Mouse (Mus musculus) cerebellum, postnatal 36 days (tissue): Measurements from ENCODE around the gene Gfra1.

ENCODE experiments used
- DNase-seq, 2 experiments: peaks; one replicate each; pipeline ENCODE4 v3.0.0; 2021 to 2022; ENCODE audit warnings: mixed read lengths in 2 of 2

The Gfra1 gene

DNA sequence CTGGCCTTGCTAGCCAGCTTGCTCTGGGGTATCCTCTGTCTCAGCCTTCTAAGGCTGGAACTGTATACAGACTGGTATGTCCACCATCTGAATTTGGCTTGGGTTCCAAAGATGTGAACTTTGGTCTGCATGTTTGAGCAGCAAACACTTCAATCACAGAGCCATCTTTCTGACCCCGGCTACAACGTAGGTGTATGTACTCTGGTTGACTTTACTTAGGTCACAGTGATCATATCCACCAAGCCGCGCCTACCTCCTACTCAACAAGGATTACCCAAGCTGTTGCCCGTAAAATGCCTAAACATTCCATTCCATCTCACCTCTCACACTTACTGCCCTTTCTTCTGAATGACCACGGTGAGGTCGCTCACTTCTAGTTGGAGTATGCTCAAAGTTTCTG lies 14.5 kb downstream of the Gfra1 start:
- no peak for DNase-seq

- DNase-seq, result no peak
Measured at GRCm38 (mm10) chr19:58438762-58439161, 16.9 kb downstream of the Gfra1 start.

DNA sequence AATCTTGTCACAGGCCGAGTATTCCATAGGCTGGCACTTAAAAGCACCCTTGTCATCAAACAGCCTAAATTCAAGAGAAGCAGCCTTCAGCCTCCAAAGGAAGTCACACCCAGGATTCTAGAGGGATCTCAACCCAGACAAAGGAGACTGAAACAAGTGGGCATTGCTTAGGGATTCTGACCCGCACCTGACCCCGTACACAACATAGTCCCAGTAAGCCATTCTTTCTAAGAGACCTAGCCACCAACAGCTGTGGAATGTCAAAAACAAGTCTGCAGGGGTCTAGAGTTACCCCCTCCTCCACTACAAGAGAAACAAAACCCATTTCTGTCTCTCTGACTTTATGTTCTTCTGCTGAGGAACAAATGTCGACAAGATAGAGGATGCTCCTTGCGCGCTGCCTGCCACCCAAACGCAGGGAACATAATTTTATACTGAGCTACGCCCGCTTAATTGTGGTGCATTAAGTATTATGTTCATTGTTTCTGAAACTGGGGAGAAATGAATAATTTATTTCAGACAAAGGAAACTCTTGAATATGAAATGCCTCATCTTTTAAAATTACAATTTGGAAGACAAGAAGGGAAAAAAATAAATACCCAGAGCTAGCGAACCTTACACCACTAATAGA lies 18.2 kb downstream of the Gfra1 start:
- no peak for DNase-seq

GRCm38 (mm10) chr19:58436874-58437273 lies 18.8 kb downstream of the Gfra1 start:
- DNase-seq, result no peak

GRCm38 (mm10) chr19:58435877-58436276 lies 19.8 kb downstream of the Gfra1 start:
- DNase-seq, result no peak

- no peak for DNase-seq
Measured at GRCm38 (mm10) chr19:58432840-58433239, 22.9 kb downstream of the Gfra1 start.

GRCm38 (mm10) chr19:58428546-58428945 lies 27.2 kb downstream of the Gfra1 start:
- DNase-seq, result no peak

GRCm38 (mm10) chr19:58427348-58427747 lies 28.4 kb downstream of the Gfra1 start:
- no peak for DNase-seq

GRCm38 (mm10) chr19:58424928-58425327 lies 30.8 kb downstream of the Gfra1 start:
- no peak for DNase-seq

DNA sequence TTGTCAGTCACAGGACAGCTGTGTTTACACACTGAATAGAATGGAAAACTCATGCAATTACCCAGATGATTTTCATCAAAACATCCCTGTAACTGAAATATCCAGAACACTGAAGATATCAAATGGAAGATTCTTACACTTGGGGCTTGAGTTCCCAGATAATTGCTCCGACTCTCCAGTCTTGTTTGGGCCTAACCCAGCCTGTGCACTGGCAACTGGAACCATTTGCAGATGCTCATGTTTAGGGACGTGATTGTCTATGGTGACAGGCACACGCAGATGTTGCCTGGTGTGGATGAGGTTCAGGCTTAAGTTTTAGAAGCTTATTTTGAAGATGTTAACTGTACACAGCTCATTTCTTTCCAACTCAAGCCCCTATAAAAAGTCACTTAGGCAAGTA lies 31.5 kb downstream of the Gfra1 start:
- DNase-seq, result no peak

GRCm38 (mm10) chr19:58422916-58423493 lies 32.7 kb downstream of the Gfra1 start:
- no peak for DNase-seq

- no peak for DNase-seq
Measured at GRCm38 (mm10) chr19:58419685-58420084, 36.0 kb downstream of the Gfra1 start.

- DNase-seq, result no peak
Measured at GRCm38 (mm10) chr19:58419278-58419677, 36.4 kb downstream of the Gfra1 start.

DNA sequence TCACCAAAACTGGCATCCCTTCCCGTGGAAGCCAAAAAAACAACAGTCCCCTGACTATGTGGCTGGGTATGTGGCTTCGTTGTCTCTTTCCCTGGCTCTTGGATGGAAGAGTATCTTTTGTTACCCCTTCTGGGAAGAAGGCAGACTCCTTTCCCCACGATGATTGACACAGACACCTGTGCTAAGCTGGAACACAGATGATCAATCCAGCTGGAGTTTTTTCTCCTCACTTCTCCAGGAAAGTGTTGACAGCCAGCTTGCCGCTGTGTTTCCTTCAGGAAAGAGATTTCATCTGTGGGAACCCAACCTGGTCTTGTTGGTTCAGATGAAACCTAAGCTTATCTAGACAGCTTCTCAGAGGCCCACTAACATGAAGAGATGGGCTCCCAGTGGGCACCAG lies 40.5 kb downstream of the Gfra1 start:
- no peak for DNase-seq

- DNase-seq, result no peak
Measured at GRCm38 (mm10) chr19:58414733-58415132, 41.0 kb downstream of the Gfra1 start.

- no peak for DNase-seq
Measured at GRCm38 (mm10) chr19:58413290-58413689, 42.4 kb downstream of the Gfra1 start.

DNA sequence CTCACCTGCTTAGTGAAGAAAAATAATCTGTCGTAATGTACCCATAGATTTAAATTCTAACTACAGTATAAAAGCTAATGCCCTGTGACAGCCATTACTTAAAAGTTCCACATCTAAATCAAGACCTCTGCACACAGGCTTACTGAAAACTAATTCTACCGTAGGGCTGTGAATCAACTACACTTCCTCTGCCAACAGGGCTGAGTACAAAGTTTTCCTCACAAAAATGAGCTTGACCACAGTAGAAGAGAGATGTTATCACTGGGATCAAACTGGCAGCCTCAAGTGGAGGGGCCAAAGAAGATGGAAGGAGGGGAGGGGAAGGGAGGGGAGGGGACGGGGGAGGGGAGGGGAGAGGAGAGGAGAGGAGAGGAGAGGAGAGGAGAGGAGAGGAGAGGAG lies 42.9 kb downstream of the Gfra1 start:
- DNase-seq, result no peak

DNA sequence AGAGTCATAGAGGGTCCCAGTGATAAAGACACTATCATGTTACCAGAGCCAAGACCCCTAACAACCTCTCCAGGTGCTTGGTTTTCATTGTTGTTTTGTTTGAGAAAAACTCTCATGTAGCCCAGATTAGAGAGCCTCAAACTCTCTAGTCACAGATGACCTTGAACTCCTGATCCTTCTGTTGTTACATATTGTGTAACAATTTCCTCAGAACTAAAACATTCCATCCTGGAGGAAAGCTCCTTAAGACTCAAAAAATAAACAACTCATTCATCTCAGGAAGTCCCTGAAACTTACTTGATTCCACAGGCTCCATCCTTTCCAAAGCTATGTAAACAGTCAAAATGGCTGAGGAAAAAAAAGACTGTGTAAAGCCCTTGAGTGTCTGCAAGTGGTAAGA lies 49.0 kb downstream of the Gfra1 start:
- no peak for DNase-seq

GRCm38 (mm10) chr19:58400224-58400623 lies 55.5 kb downstream of the Gfra1 start:
- DNase-seq, result no peak

- no peak for DNase-seq
Measured at GRCm38 (mm10) chr19:58399166-58399565, 56.5 kb downstream of the Gfra1 start.

GRCm38 (mm10) chr19:58396604-58396984 lies 59.1 kb downstream of the Gfra1 start:
- no peak for DNase-seq

- DNase-seq, result no peak
Measured at GRCm38 (mm10) chr19:58395785-58396603, 59.7 kb downstream of the Gfra1 start.

DNA sequence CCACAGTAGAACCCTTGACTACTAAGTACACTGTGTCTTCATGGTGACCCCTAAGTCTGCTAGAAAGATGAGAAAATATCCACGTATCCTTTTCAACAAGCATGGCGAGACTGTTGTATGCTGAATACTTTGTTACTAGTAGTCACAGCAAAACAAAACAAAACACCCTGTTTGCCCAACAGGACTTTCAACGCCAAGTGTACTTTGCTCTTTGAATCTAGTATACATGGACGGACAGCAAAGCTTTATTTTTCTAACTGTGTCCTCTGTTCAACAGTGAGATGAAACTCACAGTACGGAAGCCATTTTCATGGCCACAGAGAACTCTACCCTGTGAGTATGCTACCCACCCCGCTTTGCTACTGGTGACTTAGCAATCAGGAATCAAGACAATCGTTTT lies 62.6 kb downstream of the Gfra1 start:
- no peak for DNase-seq

GRCm38 (mm10) chr19:58391796-58392195 lies 63.9 kb downstream of the Gfra1 start:
- no peak for DNase-seq
